Mouse (Mus musculus) brain, embryonic 14.5 days (tissue): Measurements from ENCODE around the gene Elmo3.

Experiments used
- CTCF ChIP-seq: fragments of 200-500 bp; IDR thresholded peaks from 2 replicates; pipeline ENCODE4 v1.5.1; 2012; ENCODE audit warnings: inconsistent platforms, mild to moderate bottlenecking, moderate library complexity, borderline replicate concordance; ENCODE audit not compliant: insufficient read depth, insufficient read length; ENCODE audit errors: extremely low read depth
- POLR2A ChIP-seq: fragments of 200-500 bp; IDR thresholded peaks from 2 replicates; pipeline ENCODE4 v1.6.1; 2012; ENCODE audit warnings: mild to moderate bottlenecking, inconsistent platforms, borderline replicate concordance; ENCODE audit not compliant: poor library complexity, insufficient read depth, insufficient read length, severe bottlenecking; ENCODE audit errors: extremely low read depth

- TF ChIP-seq POLR2A, result no peak
- no peak for TF ChIP-seq CTCF
Observed at GRCm38 (mm10) chr8:105349096-105349771, 43.8 kb downstream of the Elmo3 start.
